Mouse (Mus musculus) kidney, postnatal 0 days (tissue): Measurements from ENCODE around the gene Zkscan3. TPM values are rescaled to one million over a fixed set of nuclear protein-coding genes. Genes with fewer than 3 reads are reported as not detected.

Experiments
- ATAC-seq: fragments of 200-750 bp; cut with Nextera tagmentation; replicated peaks from 2 replicates; pipeline ENCODE4 v1.8.0; 2017; ENCODE audit warnings: low read depth, moderate number of reproducible peaks, moderate TSS enrichment, moderate library complexity; ENCODE audit not compliant: low FRiP score
- DNase-seq: peaks from one replicate; pipeline ENCODE4 v3.0.0-alpha.2; 2016; ENCODE audit warnings: low spot score
- H3K27ac ChIP-seq: fragments of 300-500 bp; sonication (generic); 2 replicates; pipeline ENCODE4 v1.5.1; 2014; ENCODE audit warnings: mild to moderate bottlenecking
- H3K27me3 ChIP-seq: fragments of 300-500 bp; sonication (generic); 2 replicates; pipeline ENCODE4 v1.6.1; 2014; ENCODE audit warnings: low read length, mixed read lengths; ENCODE audit not compliant: insufficient read depth
- H3K36me3 ChIP-seq: fragments of 300-500 bp; sonication (generic); 2 replicates; pipeline ENCODE4 v1.6.1; 2014; ENCODE audit warnings: low read length, mixed read lengths; ENCODE audit not compliant: insufficient read depth
- H3K4me1 ChIP-seq: fragments of 300-500 bp; sonication (generic); replicated peaks from 2 replicates; pipeline ENCODE4 v1.6.1; 2014; ENCODE audit warnings: antibody characterized with exemption, low read length, mixed read lengths; ENCODE audit not compliant: insufficient read depth
- H3K4me2 ChIP-seq: fragments of 300-500 bp; sonication (generic); 2 replicates; pipeline ENCODE4 v1.6.1; 2014; ENCODE audit warnings: mild to moderate bottlenecking, low read length, moderate library complexity, mixed read lengths
- H3K4me3 ChIP-seq: fragments of 300-500 bp; sonication (generic); replicated peaks from 2 replicates; pipeline ENCODE4 v1.5.1; 2014; ENCODE audit warnings: low read depth, low read length
- H3K9ac ChIP-seq: fragments of 300-500 bp; sonication (generic); 2 replicates; pipeline ENCODE4 v1.6.1; 2014; ENCODE audit warnings: low read depth, low read length
- H3K9me3 ChIP-seq: fragments of 300-500 bp; sonication (generic); replicated peaks from 2 replicates; pipeline ENCODE4 v1.6.1; 2016; ENCODE audit warnings: low read length, inconsistent platforms, mixed read lengths
- CTCF ChIP-seq: IDR thresholded peaks from 2 replicates; pipeline ENCODE4 v1.5.1; 2016; ENCODE audit warnings: antibody characterized with exemption, low read depth, mild to moderate bottlenecking, moderate library complexity
- WGBS: fragments of 180-500 bp; shearing (Covaris S2); extraction: QIAGEN DNeasy Blood & Tissue Kit; methylation state at CpG from one replicate; pipeline ENCODE4 v1.1.7; 2014; 5-methylcytosine and 5-hydroxymethylcytosine counted together
- polyA plus RNA-seq: library from polyadenylated mRNA; unstranded; fragments of >200 nt; fragmentation: Nextera tagmentation; extraction: Ambion mirVana; gene quantifications from 2 replicates; pipeline ENCODE4 v1.2.1, GENCODE M21; 2015

Gene Zkscan3
- polyA plus RNA-seq, 1 experiment from 2014 or later = 64.7 TPM

DNA sequence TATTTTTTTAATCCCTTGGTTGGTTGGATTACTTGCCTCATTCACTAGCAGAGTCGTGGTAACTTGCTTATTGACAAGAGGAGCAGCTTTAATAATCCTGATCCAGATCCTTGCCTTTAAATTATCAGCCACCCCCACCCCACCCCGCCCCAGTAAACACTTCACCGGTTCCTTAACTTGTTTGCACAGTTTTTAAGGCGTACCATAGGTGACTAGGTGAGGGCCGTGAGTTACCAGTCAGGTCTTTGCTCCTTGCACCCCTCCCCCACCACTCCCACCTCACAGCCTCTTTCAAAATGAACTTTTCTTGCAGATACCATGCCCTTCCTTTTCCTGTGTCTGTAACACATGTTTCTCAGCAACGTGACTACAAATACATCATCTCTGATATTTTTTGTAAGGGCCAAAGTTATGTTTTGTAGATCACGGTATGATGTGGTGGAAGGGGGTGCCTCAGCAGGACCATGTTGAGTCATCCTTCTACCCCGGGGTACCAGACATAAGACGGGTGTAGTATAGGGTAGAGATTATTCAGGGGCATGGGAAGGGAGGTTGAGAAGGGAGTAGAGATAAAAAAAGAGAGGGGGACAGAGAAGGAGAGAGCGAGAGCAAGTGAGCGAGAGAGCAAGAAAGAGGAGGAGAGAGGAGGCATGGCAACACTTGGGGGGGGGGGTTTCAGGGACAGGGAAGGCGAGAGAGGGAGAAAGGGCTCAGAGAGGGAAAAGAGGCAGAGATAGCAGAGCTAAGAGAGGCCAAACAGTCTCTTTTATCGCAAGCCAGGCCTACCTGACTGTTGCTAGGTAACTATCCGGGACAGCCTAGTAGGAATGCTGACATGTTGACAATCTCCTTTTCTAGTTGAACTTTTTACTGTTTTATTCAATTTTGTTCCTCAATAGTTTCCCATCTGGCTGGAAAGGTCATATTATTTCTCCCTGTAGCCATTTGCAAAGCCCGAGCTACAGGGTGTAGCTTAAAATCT lies 12.0 kb upstream of the Zkscan3 start:
- no peak for ATAC-seq
- Histone ChIP-seq H3K4me1 (no peaks in the 10 kb centered on the region), H3K9me3 (no peaks in the 10 kb centered on the region), H3K9ac (no peak overlapping the region), H3K27me3 (no peaks in the 10 kb centered on the region), H3K27ac (no peak overlapping the region), H3K4me3 (no peak overlapping the region), H3K4me2 (no peak overlapping the region), H3K36me3 (no peaks in the 10 kb centered on the region)
- TF ChIP-seq CTCF = no peak
- WGBS = 70% methylated on average over 15 of the region's 15 CpGs
- no peak for DNase-seq

DNA sequence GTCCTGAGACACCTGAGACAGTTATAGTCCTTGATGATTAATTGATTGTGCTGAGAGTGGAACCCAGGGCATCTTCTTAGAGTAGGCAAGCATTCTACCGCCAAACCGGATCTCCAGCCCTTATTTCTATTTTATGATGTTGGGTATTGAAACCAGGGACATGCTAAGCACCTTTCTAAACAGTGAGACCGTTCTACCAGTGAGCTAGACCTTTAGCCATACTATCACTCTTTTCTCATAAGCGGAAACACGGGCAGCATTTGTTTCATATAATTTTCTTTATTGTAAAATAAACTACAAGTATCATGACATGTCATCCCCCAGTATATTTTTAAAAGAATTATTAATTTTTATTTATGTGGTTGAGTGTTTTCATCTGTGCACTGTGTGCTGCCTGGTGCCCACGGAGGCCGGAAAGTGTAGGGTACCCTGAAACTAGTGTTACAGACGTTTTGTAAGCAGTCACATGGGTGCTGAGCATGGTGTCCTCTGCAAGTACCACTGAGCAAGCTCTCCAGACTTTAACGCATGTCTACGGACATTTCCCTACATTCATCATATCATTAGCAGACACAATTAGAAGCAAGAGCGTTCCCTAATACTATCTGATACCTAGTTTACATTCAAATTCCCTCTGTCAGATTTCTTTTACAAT lies 6.4 kb upstream of the Zkscan3 start:
- ATAC-seq = no peak
- Histone ChIP-seq H3K27me3 (no peaks in the 10 kb centered on the region), H3K4me2 (peak overlapping the region; percentile 57), H3K9ac (peak overlapping the region; percentile 52; the same call in 1 of the 2 replicates), H3K36me3 (no peaks in the 10 kb centered on the region), H3K27ac (no peak overlapping the region), H3K4me3 (peak overlapping the region; percentile 38), H3K4me1 (no peaks in the 10 kb centered on the region; the same call in 1 of the 2 replicates), H3K9me3 (no peaks in the 10 kb centered on the region)
- no peak for TF ChIP-seq CTCF
- no peak for DNase-seq
- WGBS = 54% methylated on average over 11 of the region's 11 CpGs

GRCm38 (mm10) chr13:21407969-21408804 lies 5.6 kb upstream of the Zkscan3 start:
- Histone ChIP-seq H3K4me2 (peak overlapping the region; percentile 57), H3K9ac (peak overlapping the region; percentile 52), H3K27me3 (no peaks in the 10 kb centered on the region), H3K9me3 (no peaks in the 10 kb centered on the region), H3K27ac (peak overlapping the region; percentile 58), H3K36me3 (no peaks in the 10 kb centered on the region), H3K4me3 (peak overlapping the region; percentile 38), H3K4me1 (no peaks in the 10 kb centered on the region; the same call in 1 of the 2 replicates)
- TF ChIP-seq CTCF = no peak
- DNase-seq (peak; percentile 96), ATAC-seq (peak; percentile 95)
- 3% methylated on average over 27 of the region's 27 CpGs for WGBS

- no peaks in the 10 kb centered on the region; the same call in 1 of the 2 replicates for H3K4me1 ChIP-seq
Observed at GRCm38 (mm10) chr13:21407341-21407740, 4.8 kb upstream of the Zkscan3 start.

DNA sequence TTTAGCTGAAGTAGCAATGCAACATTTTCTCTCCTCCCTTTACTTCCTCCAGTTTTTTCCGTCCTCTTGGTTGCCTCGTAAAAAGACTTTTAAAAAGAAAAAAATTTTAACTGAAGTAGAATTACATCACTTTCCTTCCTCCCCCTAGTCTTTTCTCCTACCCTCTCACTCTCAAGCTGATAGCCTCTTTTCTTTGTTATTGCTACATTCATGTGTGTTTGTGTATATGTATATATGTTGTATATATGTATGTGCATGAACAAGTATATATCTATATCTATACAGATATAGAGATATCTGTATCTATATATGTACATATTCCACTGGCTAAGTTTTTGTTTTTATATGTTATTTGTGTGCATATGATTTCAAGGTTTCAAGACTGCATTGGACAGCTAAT lies 293 bp upstream of the Zkscan3 start:
- H3K4me2 ChIP-seq = peak overlapping the region; percentile 84
- H3K27ac ChIP-seq = peak overlapping the region; percentile 87; the same call in 1 of the 2 replicates
- DNase-seq (no peak), ATAC-seq (peak; percentile 6; the same call in 1 of the 2 replicates)
- no peaks in the 10 kb centered on the region for H3K9me3 ChIP-seq
- H3K36me3 ChIP-seq = 0 out of 2 replicates have a peak, but pooled peaks cover 8% of the 10 kb centered on the region
- H3K4me3 ChIP-seq = peak overlapping the region; percentile 81
- 0% methylated on average over 2 of the region's 2 CpGs for WGBS
- H3K9ac ChIP-seq = peak overlapping the region; percentile 88; the same call in 1 of the 2 replicates
- no peak for TF ChIP-seq CTCF
- no peaks in the 10 kb centered on the region for H3K27me3 ChIP-seq
- no peaks in the 10 kb centered on the region; the same call in 1 of the 2 replicates for H3K4me1 ChIP-seq

More at GRCm38 (mm10) chr13:21407341-21407740, 4.8 kb upstream of the Zkscan3 start:
- 77% methylated on average over 11 of the region's 11 CpGs for WGBS
- Histone ChIP-seq H3K9ac (no peak overlapping the region), H3K27ac (no peak overlapping the region), H3K4me3 (no peak overlapping the region), H3K36me3 (no peaks in the 10 kb centered on the region), H3K9me3 (no peaks in the 10 kb centered on the region), H3K27me3 (no peaks in the 10 kb centered on the region), H3K4me2 (no peak overlapping the region; the same call in 1 of the 2 replicates)
- DNase-seq (no peak), ATAC-seq (no peak)
- no peak for TF ChIP-seq CTCF
